Mouse (Mus musculus): Measurements from ENCODE around the gene Letmd1. TPM values are rescaled to one million over a fixed set of nuclear protein-coding genes. Genes with fewer than 3 reads are reported as not detected.

Letmd1 gene
- polyA plus RNA-seq, 1 experiment = 9.5 TPM

DNA sequence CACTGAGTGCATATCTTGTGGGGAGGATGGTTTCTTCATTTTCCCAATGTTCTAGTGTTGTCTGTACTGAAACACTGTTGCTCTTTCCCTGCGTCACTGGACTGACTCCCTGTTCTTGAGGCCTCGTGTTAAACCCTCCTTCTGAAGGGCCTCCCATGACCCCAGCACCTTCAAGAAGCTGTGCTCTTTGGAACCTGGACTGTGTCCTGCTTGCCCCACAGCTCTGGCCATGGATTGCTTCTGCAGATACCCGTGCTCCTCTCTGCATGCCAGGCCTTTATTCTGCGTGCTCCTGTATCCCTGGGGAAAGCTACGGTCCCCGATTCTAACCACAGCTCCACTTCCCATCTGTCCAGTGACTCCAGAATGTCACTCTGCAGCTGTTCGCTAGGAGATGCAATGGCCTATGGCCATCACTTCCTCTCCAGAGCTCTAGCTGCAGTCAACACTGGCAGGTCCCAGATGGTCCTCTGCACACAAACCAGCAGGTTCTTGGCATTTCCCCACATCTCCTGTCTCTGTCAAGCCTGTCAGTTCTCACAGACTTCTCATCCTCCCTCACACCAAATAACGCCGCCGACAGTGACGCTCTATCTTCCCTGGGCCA lies 38.8 kb upstream of the Letmd1 start:
- H3K27me3 ChIP-seq (ENCODE audit: control insufficient read depth, insufficient read depth, low read length, poor library complexity, severe bottlenecking) = no peaks in the 10 kb centered on the region
- no peak overlapping the region for H3K27ac ChIP-seq (ENCODE audit: insufficient read depth, low read length)
- no peak overlapping the region for H3K9ac ChIP-seq (ENCODE audit: low read depth, poor library complexity, severe bottlenecking)
- no peak overlapping the region for H3K4me3 ChIP-seq (ENCODE audit: low read depth, low read length)
- H3K4me1 ChIP-seq (ENCODE audit: control insufficient read depth, insufficient read depth, low read length) = no peaks in the 10 kb centered on the region
- no peaks in the 10 kb centered on the region for H3K36me3 ChIP-seq (ENCODE audit: control insufficient read depth, insufficient read depth, low read length, poor library complexity, severe bottlenecking)
- no peak for TF ChIP-seq POLR2A (IDR thresholded peaks at IDR 0.05; ENCODE audit: insufficient read depth, low read length)
- no peak for TF ChIP-seq CTCF (IDR thresholded peaks at IDR 0.05; ENCODE audit: low read depth, low read length)
- no peak for TF ChIP-seq EP300 (IDR thresholded peaks at IDR 0.05; ENCODE audit: insufficient read depth, low read depth, low read length)
- no peaks in the 10 kb centered on the region for H3K9me3 ChIP-seq (replicated peaks; ENCODE audit: control insufficient read depth, insufficient read depth, low read length, poor library complexity, severe bottlenecking)

GRCm38 (mm10) chr15:100433234-100433633 lies 35.6 kb upstream of the Letmd1 start:
- TF ChIP-seq POLR2A (IDR thresholded peaks at IDR 0.05; ENCODE audit: insufficient read depth, low read length) (no peak), EP300 (IDR thresholded peaks at IDR 0.05; ENCODE audit: insufficient read depth, low read depth, low read length) (no peak), CTCF (IDR thresholded peaks at IDR 0.05; ENCODE audit: low read depth, low read length) (no peak)
- no peak overlapping the region for H3K27ac ChIP-seq (ENCODE audit: insufficient read depth, low read length)
- H3K27me3 ChIP-seq (ENCODE audit: control insufficient read depth, insufficient read depth, low read length, poor library complexity, severe bottlenecking) = no peaks in the 10 kb centered on the region
- no peaks in the 10 kb centered on the region for H3K36me3 ChIP-seq (ENCODE audit: control insufficient read depth, insufficient read depth, low read length, poor library complexity, severe bottlenecking)
- H3K4me1 ChIP-seq (ENCODE audit: control insufficient read depth, insufficient read depth, low read length) = no peaks in the 10 kb centered on the region
- H3K9me3 ChIP-seq (replicated peaks; ENCODE audit: control insufficient read depth, insufficient read depth, low read length, poor library complexity, severe bottlenecking) = no peaks in the 10 kb centered on the region
- no peak overlapping the region for H3K4me3 ChIP-seq (ENCODE audit: low read depth, low read length)
- H3K9ac ChIP-seq (ENCODE audit: low read depth, poor library complexity, severe bottlenecking) = no peak overlapping the region

DNA sequence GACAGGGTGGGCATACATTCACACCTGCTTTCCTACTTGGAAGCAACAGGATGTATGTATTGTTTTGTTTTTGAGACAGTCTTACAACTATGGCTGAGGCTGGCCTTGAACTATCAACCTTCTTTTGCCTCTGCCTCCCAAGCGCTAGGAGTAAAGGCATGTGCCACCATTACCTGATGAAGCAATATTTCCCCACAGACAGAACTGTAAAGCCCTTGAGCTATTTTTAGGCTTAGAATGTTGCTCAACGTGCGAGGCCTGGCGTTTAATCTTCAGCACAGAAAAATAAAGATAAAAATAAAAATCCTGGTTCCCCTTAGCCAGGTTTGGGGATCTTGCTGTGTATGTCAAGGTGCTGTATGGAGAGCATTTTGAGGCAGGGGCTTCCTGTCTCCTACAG lies 32.7 kb upstream of the Letmd1 start:
- Histone ChIP-seq H3K9me3 (replicated peaks; ENCODE audit: control insufficient read depth, insufficient read depth, low read length, poor library complexity, severe bottlenecking) (no peaks in the 10 kb centered on the region), H3K4me1 (ENCODE audit: control insufficient read depth, insufficient read depth, low read length) (no peaks in the 10 kb centered on the region), H3K36me3 (ENCODE audit: control insufficient read depth, insufficient read depth, low read length, poor library complexity, severe bottlenecking) (no peaks in the 10 kb centered on the region), H3K27me3 (ENCODE audit: control insufficient read depth, insufficient read depth, low read length, poor library complexity, severe bottlenecking) (no peaks in the 10 kb centered on the region), H3K9ac (ENCODE audit: low read depth, poor library complexity, severe bottlenecking) (no peak overlapping the region), H3K4me3 (ENCODE audit: low read depth, low read length) (no peak overlapping the region), H3K27ac (ENCODE audit: insufficient read depth, low read length) (no peak overlapping the region)
- no peak for TF ChIP-seq POLR2A (IDR thresholded peaks at IDR 0.05; ENCODE audit: insufficient read depth, low read length)
- no peak for TF ChIP-seq CTCF (IDR thresholded peaks at IDR 0.05; ENCODE audit: low read depth, low read length)
- no peak for TF ChIP-seq EP300 (IDR thresholded peaks at IDR 0.05; ENCODE audit: insufficient read depth, low read depth, low read length)

DNA sequence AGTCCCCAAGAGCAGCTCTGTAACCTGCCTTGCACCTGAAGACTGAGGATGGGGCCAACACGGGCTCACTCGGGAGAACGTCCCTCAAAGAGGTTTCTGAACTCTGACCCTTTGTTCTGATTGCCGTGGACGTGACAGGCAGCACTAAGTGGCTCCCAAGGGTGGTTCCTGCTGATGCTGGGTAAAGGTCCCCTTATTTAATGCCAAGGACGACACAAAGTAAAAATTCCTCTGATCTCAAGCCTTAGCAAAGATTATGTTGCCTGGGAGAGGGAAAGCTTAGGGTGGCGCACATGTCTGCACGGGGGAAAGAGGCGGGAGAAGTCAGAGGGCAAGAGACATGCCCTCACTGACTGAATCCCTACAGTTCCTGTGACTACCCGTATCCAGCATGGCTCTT lies 32.3 kb upstream of the Letmd1 start:
- Histone ChIP-seq H3K27me3 (ENCODE audit: control insufficient read depth, insufficient read depth, low read length, poor library complexity, severe bottlenecking) (no peaks in the 10 kb centered on the region), H3K9me3 (replicated peaks; ENCODE audit: control insufficient read depth, insufficient read depth, low read length, poor library complexity, severe bottlenecking) (no peaks in the 10 kb centered on the region), H3K4me1 (ENCODE audit: control insufficient read depth, insufficient read depth, low read length) (no peaks in the 10 kb centered on the region), H3K27ac (ENCODE audit: insufficient read depth, low read length) (no peak overlapping the region), H3K36me3 (ENCODE audit: control insufficient read depth, insufficient read depth, low read length, poor library complexity, severe bottlenecking) (no peaks in the 10 kb centered on the region), H3K9ac (ENCODE audit: low read depth, poor library complexity, severe bottlenecking) (no peak overlapping the region), H3K4me3 (ENCODE audit: low read depth, low read length) (no peak overlapping the region)
- TF ChIP-seq CTCF (IDR thresholded peaks at IDR 0.05; ENCODE audit: low read depth, low read length) = no peak
- TF ChIP-seq POLR2A (IDR thresholded peaks at IDR 0.05; ENCODE audit: insufficient read depth, low read length) = no peak
- no peak for TF ChIP-seq EP300 (IDR thresholded peaks at IDR 0.05; ENCODE audit: insufficient read depth, low read depth, low read length)

GRCm38 (mm10) chr15:100443126-100443922 lies 25.5 kb upstream of the Letmd1 start:
- Histone ChIP-seq H3K27me3 (ENCODE audit: control insufficient read depth, insufficient read depth, low read length, poor library complexity, severe bottlenecking) (no peaks in the 10 kb centered on the region), H3K4me3 (ENCODE audit: low read depth, low read length) (peak overlapping the region; percentile 53), H3K36me3 (ENCODE audit: control insufficient read depth, insufficient read depth, low read length, poor library complexity, severe bottlenecking) (no peaks in the 10 kb centered on the region), H3K9ac (ENCODE audit: low read depth, poor library complexity, severe bottlenecking) (peak overlapping the region; percentile 26; the same call in 1 of the 2 replicates), H3K27ac (ENCODE audit: insufficient read depth, low read length) (no peak overlapping the region), H3K9me3 (replicated peaks; ENCODE audit: control insufficient read depth, insufficient read depth, low read length, poor library complexity, severe bottlenecking) (no peaks in the 10 kb centered on the region), H3K4me1 (ENCODE audit: control insufficient read depth, insufficient read depth, low read length) (no peaks in the 10 kb centered on the region)
- TF ChIP-seq CTCF (IDR thresholded peaks at IDR 0.05; ENCODE audit: low read depth, low read length) (no peak), POLR2A (IDR thresholded peaks at IDR 0.05; ENCODE audit: insufficient read depth, low read length) (no peak), EP300 (IDR thresholded peaks at IDR 0.05; ENCODE audit: insufficient read depth, low read depth, low read length) (no peak)

GRCm38 (mm10) chr15:100446887-100447286 lies 21.9 kb upstream of the Letmd1 start:
- Histone ChIP-seq H3K4me1 (ENCODE audit: control insufficient read depth, insufficient read depth, low read length) (no peaks in the 10 kb centered on the region), H3K9me3 (replicated peaks; ENCODE audit: control insufficient read depth, insufficient read depth, low read length, poor library complexity, severe bottlenecking) (no peaks in the 10 kb centered on the region), H3K4me3 (ENCODE audit: low read depth, low read length) (no peak overlapping the region), H3K9ac (ENCODE audit: low read depth, poor library complexity, severe bottlenecking) (no peak overlapping the region), H3K27ac (ENCODE audit: insufficient read depth, low read length) (no peak overlapping the region), H3K36me3 (ENCODE audit: control insufficient read depth, insufficient read depth, low read length, poor library complexity, severe bottlenecking) (no peaks in the 10 kb centered on the region), H3K27me3 (ENCODE audit: control insufficient read depth, insufficient read depth, low read length, poor library complexity, severe bottlenecking) (no peaks in the 10 kb centered on the region)
- TF ChIP-seq CTCF (IDR thresholded peaks at IDR 0.05; ENCODE audit: low read depth, low read length) = no peak
- TF ChIP-seq POLR2A (IDR thresholded peaks at IDR 0.05; ENCODE audit: insufficient read depth, low read length) = no peak

Data from ES-Bruce4 (cell line).